Mouse (Mus musculus) forebrain, embryonic 14.5 days (tissue): ENCODE data around the gene Olfr573-ps1. TPM values are rescaled to one million over a fixed set of nuclear protein-coding genes. Genes with fewer than 3 reads are reported as not detected.

Source experiments
- ATAC-seq: fragments of 200-750 bp; cut with Nextera tagmentation; 2 replicates; pipeline ENCODE4 v1.8.0; 2017; ENCODE audit warnings: mild to moderate bottlenecking, moderate library complexity
- DNase-seq: peaks from one replicate; pipeline ENCODE4 v3.0.0-alpha.2; 2015; ENCODE audit warnings: low spot score
- H3K27ac ChIP-seq: fragments of 300-500 bp; sonication (generic); 2 replicates; pipeline ENCODE4 v1.5.1; 2014; ENCODE audit warnings: low read depth, mild to moderate bottlenecking, control low read depth, low read length, moderate library complexity
- H3K27me3 ChIP-seq: fragments of 300-500 bp; sonication (generic); replicated peaks from 2 replicates; pipeline ENCODE4 v1.6.1; 2014; ENCODE audit warnings: low read length, control low read depth, mixed read lengths; ENCODE audit not compliant: control insufficient read depth, insufficient read depth
- H3K36me3 ChIP-seq: fragments of 300-500 bp; sonication (generic); 2 replicates; pipeline ENCODE4 v1.6.1; 2014; ENCODE audit warnings: low read length, control low read depth; ENCODE audit not compliant: control insufficient read depth, insufficient read depth
- H3K4me1 ChIP-seq: fragments of 300-500 bp; sonication (generic); 2 replicates; pipeline ENCODE4 v1.6.1; 2014; ENCODE audit warnings: antibody characterized with exemption, low read length, control low read depth; ENCODE audit not compliant: control insufficient read depth, insufficient read depth
- H3K4me2 ChIP-seq: fragments of 300-500 bp; sonication (generic); 2 replicates; pipeline ENCODE4 v1.6.1; 2014; ENCODE audit warnings: mild to moderate bottlenecking, control low read depth, low read length
- H3K4me3 ChIP-seq: fragments of 300-500 bp; sonication (generic); 2 replicates; pipeline ENCODE4 v1.5.1; 2014; ENCODE audit warnings: low read depth, low read length, control low read depth
- H3K9ac ChIP-seq: fragments of 300-500 bp; sonication (generic); 2 replicates; pipeline ENCODE4 v1.6.1; 2014; ENCODE audit warnings: mild to moderate bottlenecking, low read length, control low read depth, moderate library complexity
- H3K9me3 ChIP-seq: fragments of 300-500 bp; sonication (generic); replicated peaks from 2 replicates; pipeline ENCODE4 v1.6.1; 2016; ENCODE audit warnings: low read length, control low read depth, mixed read lengths; ENCODE audit not compliant: control insufficient read depth
- WGBS: fragments of 180-500 bp; shearing (Covaris S2); extraction: QIAGEN DNeasy Blood & Tissue Kit; methylation state at CpG from one replicate; pipeline ENCODE4 v1.1.7; 2014; 5-methylcytosine and 5-hydroxymethylcytosine counted together
- polyA plus RNA-seq: library from polyadenylated mRNA; unstranded; fragments of >200 nt; fragmentation: Nextera tagmentation; extraction: Ambion mirVana; gene quantifications from 2 replicates; pipeline ENCODE4 v1.2.1, GENCODE M21; 2014

The Olfr573-ps1 gene
- polyA plus RNA-seq, 1 experiment from 2014 or later = not detected

GRCm38 (mm10) chr7:102943417-102943816, 1.0 kb upstream of the Olfr573-ps1 start:
- H3K9me3 ChIP-seq = no peaks in the 10 kb centered on the region
- no peaks in the 10 kb centered on the region for H3K36me3 ChIP-seq
- 79% methylated on average over 1 of the region's 1 CpGs for WGBS
- ATAC-seq = no peak
- DNase-seq = no peak
- H3K4me1 ChIP-seq = no peaks in the 10 kb centered on the region
- H3K9ac ChIP-seq = no peak overlapping the region
- no peak overlapping the region for H3K4me2 ChIP-seq
- no peaks in the 10 kb centered on the region for H3K27me3 ChIP-seq
- H3K4me3 ChIP-seq = no peak overlapping the region
- no peak overlapping the region for H3K27ac ChIP-seq

DNA sequence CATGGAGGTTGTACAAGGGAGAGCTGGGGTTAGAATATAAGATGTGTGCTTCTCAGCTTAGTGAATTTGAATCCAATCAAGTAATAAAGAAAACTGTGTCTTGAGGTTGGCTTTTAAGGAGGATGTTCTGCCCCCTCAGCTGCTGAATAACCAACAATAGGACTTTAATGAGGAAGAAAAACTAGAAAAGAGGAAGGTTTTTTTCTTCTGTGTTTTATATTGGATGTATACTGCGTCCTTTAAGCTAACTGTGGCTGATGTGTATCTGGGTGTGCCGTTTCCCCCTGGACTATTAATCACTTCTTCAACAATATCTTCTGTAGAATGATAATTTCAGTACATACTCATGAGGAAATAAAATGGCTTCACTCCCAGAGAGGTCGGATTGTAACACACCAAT, 15.3 kb downstream of the Olfr573-ps1 start:
- H3K27me3 ChIP-seq = no peaks in the 10 kb centered on the region
- H3K4me3 ChIP-seq = no peak overlapping the region
- no peak overlapping the region for H3K4me2 ChIP-seq
- DNase-seq (no peak), ATAC-seq (no peak)
- H3K27ac ChIP-seq = no peak overlapping the region
- WGBS = 72% methylated on average over 3 of the region's 3 CpGs
- H3K9me3 ChIP-seq = no peaks in the 10 kb centered on the region
- no peak overlapping the region for H3K9ac ChIP-seq
- no peaks in the 10 kb centered on the region for H3K36me3 ChIP-seq
- no peaks in the 10 kb centered on the region for H3K4me1 ChIP-seq

- H3K4me3 ChIP-seq = no peak within 1 kb of the TSS
- no peaks in the 10 kb centered on the region for H3K9me3 ChIP-seq
- H3K9ac ChIP-seq = no peak within 1 kb of the TSS
- DNase-seq = no peak
- H3K36me3 ChIP-seq = no peaks in the 10 kb centered on the region
- no peak for ATAC-seq
- H3K27ac ChIP-seq = no peak within 1 kb of the TSS
- H3K4me2 ChIP-seq = no peak within 1 kb of the TSS
- H3K4me1 ChIP-seq = no peaks in the 10 kb centered on the region
- WGBS = 67% methylated on average over 1 of the region's 1 CpGs
- H3K27me3 ChIP-seq = no peaks in the 10 kb centered on the region
Measured at GRCm38 (mm10) chr7:102924109-102924508, 18.3 kb downstream of the Olfr573-ps1 start, which contains the start of gene Olfr572. TSS of gene Olfr572 (plus strand) at chr7:102924409.

DNA sequence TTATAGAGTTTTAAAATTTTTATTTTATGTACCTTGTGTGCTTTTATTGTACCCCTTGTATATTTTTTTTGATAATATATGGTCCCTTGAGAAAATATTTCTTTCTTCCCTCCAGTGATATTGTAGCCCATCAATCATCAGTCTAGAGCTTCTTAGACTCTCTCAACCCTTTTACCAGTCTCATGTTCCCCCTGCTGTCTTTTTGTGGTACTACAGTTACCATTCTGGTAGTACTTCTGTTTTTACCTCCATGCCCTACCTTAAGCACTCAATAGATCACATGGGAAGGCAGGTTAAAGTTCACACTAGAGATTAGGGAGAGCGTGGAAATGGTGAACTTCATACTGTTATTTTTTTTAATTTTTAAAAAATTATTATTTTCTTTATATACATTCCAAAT, 22.7 kb downstream of the Olfr573-ps1 start:
- Histone ChIP-seq H3K4me2 (no peak overlapping the region), H3K27ac (no peak overlapping the region), H3K9ac (no peak overlapping the region), H3K9me3 (no peaks in the 10 kb centered on the region), H3K36me3 (no peaks in the 10 kb centered on the region), H3K27me3 (no peaks in the 10 kb centered on the region), H3K4me3 (no peak overlapping the region), H3K4me1 (no peaks in the 10 kb centered on the region)
- ATAC-seq (peak; percentile 60; the same call in 1 of the 2 replicates), DNase-seq (peak; percentile 81)
- WGBS = 20% methylated on average over 1 of the region's 1 CpGs

DNA sequence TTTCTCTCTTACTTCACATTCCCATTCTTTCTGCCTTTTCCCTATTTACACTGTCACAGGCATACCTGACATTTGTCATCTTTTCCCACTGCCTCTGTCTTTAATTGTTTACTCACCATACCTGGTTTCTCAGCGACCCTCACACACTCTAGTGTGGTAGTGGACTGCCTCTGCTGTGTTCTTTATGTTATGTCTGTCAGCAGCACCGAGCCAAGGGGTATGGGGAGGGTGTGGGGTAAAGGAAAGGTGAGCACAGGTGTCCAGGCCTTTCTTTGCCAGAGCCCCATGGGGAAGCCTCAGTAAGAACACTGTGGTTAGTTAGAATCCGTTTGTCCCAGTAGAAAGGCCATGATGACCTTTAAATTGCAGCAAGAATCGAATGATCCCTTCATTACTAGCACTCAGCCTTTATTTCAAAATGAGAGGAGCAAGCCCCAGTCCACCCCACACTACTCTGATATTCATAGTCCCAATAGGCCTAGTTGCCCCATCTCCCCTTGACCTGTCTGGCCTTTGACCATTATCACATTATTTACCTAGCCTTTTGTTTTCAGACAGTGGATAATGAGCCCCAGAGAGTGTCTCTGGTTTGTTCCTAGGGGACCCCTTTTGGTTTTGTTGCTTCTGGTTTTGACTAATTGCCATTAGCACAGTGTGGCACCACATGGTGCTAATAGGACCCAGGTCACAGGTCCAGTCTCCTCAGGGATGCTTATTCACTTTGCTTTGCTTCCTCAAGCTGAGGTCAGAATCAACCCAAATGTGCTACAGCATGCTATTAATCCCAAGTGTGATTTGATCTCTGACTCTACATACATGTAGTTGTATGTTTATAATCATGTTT, 25.1 kb downstream of the Olfr573-ps1 start, which contains the start of gene Olfr571:
Olfr571 (minus strand) TSS at position 505 of the 844 bp plus-strand sequence.
- ATAC-seq (no peak), DNase-seq (no peak)
- Histone ChIP-seq H3K27me3 (no peaks in the 10 kb centered on the region), H3K9me3 (no peaks in the 10 kb centered on the region), H3K4me1 (no peaks in the 10 kb centered on the region), H3K27ac (no peak within 1 kb of the TSS), H3K9ac (no peak within 1 kb of the TSS), H3K4me2 (no peak within 1 kb of the TSS), H3K36me3 (no peaks in the 10 kb centered on the region), H3K4me3 (no peak within 1 kb of the TSS)
- WGBS = 62% methylated on average over 4 of the region's 4 CpGs

GRCm38 (mm10) chr7:102916405-102916804, 26.0 kb downstream of the Olfr573-ps1 start:
- DNase-seq = peak; percentile 0
- no peak for ATAC-seq
- H3K27me3 ChIP-seq = no peaks in the 10 kb centered on the region
- H3K27ac ChIP-seq = no peak overlapping the region
- H3K36me3 ChIP-seq = no peaks in the 10 kb centered on the region
- no peaks in the 10 kb centered on the region for H3K4me1 ChIP-seq
- 80% methylated on average over 5 of the region's 5 CpGs for WGBS
- no peak overlapping the region for H3K4me3 ChIP-seq
- no peaks in the 10 kb centered on the region for H3K9me3 ChIP-seq
- no peak overlapping the region for H3K4me2 ChIP-seq
- no peak overlapping the region for H3K9ac ChIP-seq

GRCm38 (mm10) chr7:102915261-102915660, 27.1 kb downstream of the Olfr573-ps1 start:
- no peak for DNase-seq
- WGBS = 56% methylated on average over 1 of the region's 1 CpGs

More at GRCm38 (mm10) chr7:102915261-102915660, 27.1 kb downstream of the Olfr573-ps1 start:
- Histone ChIP-seq H3K9ac (no peak overlapping the region), H3K4me3 (no peak overlapping the region), H3K9me3 (no peaks in the 10 kb centered on the region), H3K4me1 (no peaks in the 10 kb centered on the region), H3K27me3 (no peaks in the 10 kb centered on the region), H3K4me2 (no peak overlapping the region), H3K36me3 (no peaks in the 10 kb centered on the region), H3K27ac (no peak overlapping the region)
- ATAC-seq = no peak
